Mouse (Mus musculus): ENCODE measurements around the gene Cct8l1. TPM values are rescaled to one million over a fixed set of nuclear protein-coding genes. Genes with fewer than 3 reads are reported as not detected.

Gene Cct8l1
- polyA plus RNA-seq, 1 experiment from 2014 or later = not detected

DNA sequence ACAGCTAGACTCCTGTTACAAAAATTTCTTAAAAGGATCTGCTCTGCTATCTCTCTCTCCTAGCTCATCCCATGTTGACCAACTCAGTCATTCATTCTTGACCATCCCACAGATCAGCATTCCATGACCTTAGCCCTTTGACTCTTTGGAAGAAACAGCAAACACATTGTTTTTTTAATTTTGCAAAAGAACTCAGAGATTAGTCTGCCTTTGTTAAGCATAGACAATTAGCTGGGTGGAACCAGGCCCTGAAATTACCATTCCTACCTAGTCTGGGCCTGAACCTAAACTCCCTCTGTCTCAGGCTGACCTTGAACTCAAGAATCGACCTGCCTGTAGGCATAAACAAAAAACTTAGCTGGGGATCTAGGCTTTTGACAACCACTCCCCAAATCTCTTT, 38.8 kb downstream of the Cct8l1 start:
- no peak for ATAC-seq (ENCODE audit: low read depth)
- 27% methylated on average over 1 of the region's 1 CpGs for WGBS (ENCODE audit: insufficient replicate concordance)
- H3K36me3 ChIP-seq (ENCODE audit: control insufficient read depth, insufficient read depth) = no peaks in the 10 kb centered on the region

GRCm38 (mm10) chr5:25555684-25556083, 39.8 kb downstream of the Cct8l1 start:
- Histone ChIP-seq H3K27me3 (ENCODE audit: control insufficient read depth, insufficient read depth, low read depth, low read length) (no peaks in the 10 kb centered on the region), H3K36me3 (ENCODE audit: control insufficient read depth, insufficient read depth) (no peaks in the 10 kb centered on the region), H3K4me1 (ENCODE audit: control insufficient read depth, low read depth, low read length) (no peaks in the 10 kb centered on the region), H3K9me3 (replicated peaks; ENCODE audit: control insufficient read depth, low read length) (no peaks in the 10 kb centered on the region), H3K9ac (ENCODE audit: low read depth, low read length) (no peak overlapping the region), H3K4me3 (ENCODE audit: low read depth, low read length) (no peak overlapping the region), H3K27ac (ENCODE audit: low read length) (no peak overlapping the region), H3K4me2 (ENCODE audit: low read depth, low read length) (no peak overlapping the region)
- 65% methylated on average over 5 of the region's 5 CpGs for WGBS (ENCODE audit: insufficient replicate concordance)
- no peak for ATAC-seq (ENCODE audit: low read depth)

More for the DNA sequence above, 38.8 kb downstream of the Cct8l1 start:
- no peaks in the 10 kb centered on the region for H3K27me3 ChIP-seq (ENCODE audit: control insufficient read depth, insufficient read depth, low read depth, low read length)
- H3K27ac ChIP-seq (ENCODE audit: low read length) = no peak overlapping the region
- H3K4me2 ChIP-seq (ENCODE audit: low read depth, low read length) = no peak overlapping the region
- H3K9ac ChIP-seq (ENCODE audit: low read depth, low read length) = no peak overlapping the region
- H3K4me3 ChIP-seq (ENCODE audit: low read depth, low read length) = no peak overlapping the region
- H3K4me1 ChIP-seq (ENCODE audit: control insufficient read depth, low read depth, low read length) = no peaks in the 10 kb centered on the region
- H3K9me3 ChIP-seq (replicated peaks; ENCODE audit: control insufficient read depth, low read length) = no peaks in the 10 kb centered on the region

DNA sequence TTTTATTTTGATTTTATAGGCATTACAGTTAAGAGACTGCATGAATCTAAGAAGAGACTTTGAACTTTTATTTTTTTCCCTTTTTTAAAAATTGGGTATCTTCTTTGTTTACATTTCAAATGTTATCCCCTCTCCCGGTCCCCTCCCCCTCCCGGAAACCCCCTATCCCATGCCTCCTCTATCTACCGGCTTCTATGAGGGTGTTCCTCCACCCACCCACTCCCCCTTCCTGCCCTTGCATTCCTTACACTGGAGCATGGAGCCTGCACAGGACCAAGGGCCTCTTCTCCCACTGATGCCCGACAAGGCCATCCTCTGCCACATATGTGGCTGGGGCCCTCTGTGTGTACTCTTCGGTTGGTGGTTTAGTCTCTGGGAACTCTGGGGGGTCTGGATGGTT, 40.5 kb downstream of the Cct8l1 start:
- Histone ChIP-seq H3K9ac (ENCODE audit: low read depth, low read length) (no peak overlapping the region), H3K36me3 (ENCODE audit: control insufficient read depth, insufficient read depth) (no peaks in the 10 kb centered on the region), H3K27me3 (ENCODE audit: control insufficient read depth, insufficient read depth, low read depth, low read length) (no peaks in the 10 kb centered on the region), H3K27ac (ENCODE audit: low read length) (no peak overlapping the region), H3K4me3 (ENCODE audit: low read depth, low read length) (no peak overlapping the region), H3K4me2 (ENCODE audit: low read depth, low read length) (no peak overlapping the region), H3K4me1 (ENCODE audit: control insufficient read depth, low read depth, low read length) (no peaks in the 10 kb centered on the region), H3K9me3 (replicated peaks; ENCODE audit: control insufficient read depth, low read length) (no peaks in the 10 kb centered on the region)
- WGBS (ENCODE audit: insufficient replicate concordance) = 58% methylated on average over 5 of the region's 5 CpGs
- no peak for ATAC-seq (ENCODE audit: low read depth)

Other genes with a start within 250 kb of the Cct8l1 start
- 5.3 TPM in 2 replicates for gene Kmt2c, start 17.3 kb upstream of the Cct8l1 start, polyA plus RNA-seq (2015; fragmentation: Nextera tagmentation; extraction: Ambion mirVana)
- 2.7 and 3.0 TPM in 2 replicates for gene Xrcc2, start 189.8 kb downstream of the Cct8l1 start, polyA plus RNA-seq (2015; fragmentation: Nextera tagmentation; extraction: Ambion mirVana)
- 0.26 and 0.66 TPM in 2 replicates for gene Actr3b, start 243.9 kb downstream of the Cct8l1 start, polyA plus RNA-seq (2015; fragmentation: Nextera tagmentation; extraction: Ambion mirVana)